Mouse (Mus musculus) cerebellum, adult 18-20 months (tissue): ENCODE measurements at regions not wholly inside any gene's neighbourhood (a gene's known extent, or its start where the extent isn't known, plus 50 kb on each side); places are given as distances from the start of the nearest gene placed in this dataset.
"Not testable (repeated sequence)": the region's sequence is repeated elsewhere in the genome, so short reads cannot be mapped to it uniquely, and the experiment has no call there.

ENCODE experiments used
- DNase-seq, 2 experiments: peaks; one replicate each; pipeline ENCODE4 v3.0.0; 2021

GRCm38 (mm10) chr14:53299735-53300134 is 804.2 kb upstream of the Olfr1507 start:
- not testable (repeated sequence) for DNase-seq

DNA sequence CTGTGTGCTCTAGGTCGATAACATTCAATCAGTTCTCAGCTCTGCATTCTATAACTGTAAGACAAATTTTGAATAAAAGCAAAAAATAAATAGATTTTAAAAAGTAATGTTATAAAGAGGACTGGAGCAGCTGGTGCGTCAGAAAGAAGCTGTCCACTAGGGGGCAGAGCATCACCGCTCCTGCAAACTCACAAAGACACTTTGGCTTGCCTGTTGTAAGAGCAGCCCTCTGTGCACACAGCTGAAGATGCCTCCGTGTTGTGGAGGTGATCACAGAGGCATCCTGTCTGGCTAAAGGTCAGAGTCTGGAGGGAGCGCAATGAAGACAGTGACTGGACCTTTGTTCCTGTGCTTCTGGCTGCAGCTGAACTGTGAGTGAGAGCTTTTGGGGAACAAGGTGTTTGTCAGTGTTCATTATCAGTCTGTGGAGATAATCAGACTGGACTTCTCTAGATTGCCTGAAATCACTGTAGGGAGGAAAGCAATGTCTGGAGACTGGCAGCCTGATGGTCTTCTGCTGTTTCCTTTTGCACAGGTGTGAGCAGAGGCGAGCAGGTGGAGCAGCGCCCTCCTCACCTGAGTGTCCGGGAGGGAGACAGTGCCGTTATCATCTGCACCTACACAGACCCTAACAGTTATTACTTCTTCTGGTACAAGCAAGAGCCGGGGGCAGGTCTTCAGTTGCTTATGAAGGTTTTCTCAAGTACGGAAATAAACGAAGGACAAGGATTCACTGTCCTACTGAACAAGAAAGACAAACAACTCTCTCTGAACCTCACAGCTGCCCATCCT is 788.0 kb upstream of the Olfr1507 start:
- not testable (repeated sequence) for DNase-seq

- not testable (repeated sequence) for DNase-seq
Observed at GRCm38 (mm10) chr14:53273218-53273617, 777.7 kb upstream of the Olfr1507 start.

GRCm38 (mm10) chr14:53267693-53268092 is 772.1 kb upstream of the Olfr1507 start:
- not testable (repeated sequence) for DNase-seq

DNA sequence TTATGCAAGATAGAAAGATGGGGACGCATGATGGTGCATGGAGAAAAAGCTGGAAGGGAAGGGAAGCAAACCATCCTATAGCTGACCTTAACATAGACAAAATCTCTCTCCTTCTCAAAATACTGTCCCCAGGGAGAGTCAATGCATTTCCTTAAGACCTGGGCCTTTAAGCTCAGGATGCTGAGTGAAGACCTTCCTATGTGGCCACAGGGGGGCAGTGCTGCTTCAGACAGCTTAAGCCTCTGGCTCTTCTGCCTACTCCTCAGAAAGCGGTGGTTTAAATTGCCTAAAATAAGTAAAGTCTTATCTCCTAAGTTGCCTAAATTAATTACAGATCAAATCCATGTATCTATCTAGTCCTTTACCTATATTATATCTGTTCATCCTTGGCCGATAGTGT is 760.4 kb upstream of the Olfr1507 start:
- not testable (repeated sequence) for DNase-seq

GRCm38 (mm10) chr14:53253470-53253869 is 757.9 kb upstream of the Olfr1507 start:
- DNase-seq: not testable (repeated sequence)

- not testable (repeated sequence) for DNase-seq
Observed at GRCm38 (mm10) chr14:53231142-53231541, 735.6 kb upstream of the Olfr1507 start.

- DNase-seq: not testable (repeated sequence)
Observed at GRCm38 (mm10) chr14:53224789-53225188, 729.2 kb upstream of the Olfr1507 start.

GRCm38 (mm10) chr14:53210554-53210953 is 715.0 kb upstream of the Olfr1507 start:
- not testable (repeated sequence) for DNase-seq

DNA sequence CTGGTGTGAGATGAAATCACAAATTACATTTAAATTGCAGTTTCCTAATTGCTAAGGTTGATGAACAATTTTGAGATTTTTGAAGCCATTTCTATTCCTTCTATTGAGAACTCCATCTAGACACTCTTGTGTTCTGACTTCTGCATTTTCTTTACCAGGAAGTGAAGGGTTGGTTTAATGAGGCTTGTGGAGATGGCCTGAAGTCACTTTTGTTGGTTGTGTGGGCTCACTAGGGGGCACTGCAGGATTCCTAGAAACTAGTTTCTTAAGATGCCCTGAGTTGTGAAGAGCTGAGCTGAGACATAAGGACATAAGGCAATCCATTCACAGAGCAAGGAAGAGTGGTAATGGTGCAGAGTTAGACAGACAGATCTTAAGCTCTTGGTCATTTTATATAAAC is 713.7 kb upstream of the Olfr1507 start:
- not testable (repeated sequence) for DNase-seq

DNA sequence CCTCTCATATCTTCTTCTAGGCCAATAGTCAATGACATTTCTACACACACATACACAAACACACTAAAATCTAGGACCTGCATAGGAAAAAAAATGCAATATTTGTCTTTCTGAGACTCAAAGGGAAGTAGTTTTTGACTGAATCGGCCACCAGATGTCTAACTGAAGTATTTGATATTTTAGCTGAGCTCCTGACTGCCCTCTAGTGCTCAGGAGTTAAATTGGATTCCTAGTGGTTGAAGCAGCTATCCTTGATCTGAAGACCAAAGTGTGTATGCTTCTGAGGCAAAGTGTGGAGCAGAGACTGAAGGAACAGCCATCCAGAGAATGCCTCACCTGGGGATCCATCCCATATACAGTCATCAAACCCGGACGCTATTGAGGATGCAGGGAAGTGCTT is 695.4 kb upstream of the Olfr1507 start:
- not testable (repeated sequence) for DNase-seq

DNA sequence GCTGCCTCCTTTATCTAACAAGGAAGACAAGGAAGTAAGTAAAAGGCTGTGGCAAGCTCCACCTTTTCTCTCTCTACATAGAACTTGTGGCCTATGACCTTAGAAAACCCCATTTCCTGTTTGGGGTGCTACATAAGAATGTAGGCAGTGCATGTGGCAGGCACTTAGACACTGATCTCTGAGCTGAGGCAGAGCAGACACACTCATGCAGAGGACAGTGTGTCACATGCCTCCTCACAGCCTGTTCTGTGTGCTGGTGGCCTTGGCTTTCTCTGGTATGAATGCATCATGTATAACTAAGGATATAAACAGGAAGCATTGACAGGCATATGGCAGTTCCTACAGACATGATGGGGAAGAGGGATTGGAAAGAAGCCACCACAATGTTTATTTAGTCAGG is 678.5 kb upstream of the Olfr1507 start:
- not testable (repeated sequence) for DNase-seq

DNA sequence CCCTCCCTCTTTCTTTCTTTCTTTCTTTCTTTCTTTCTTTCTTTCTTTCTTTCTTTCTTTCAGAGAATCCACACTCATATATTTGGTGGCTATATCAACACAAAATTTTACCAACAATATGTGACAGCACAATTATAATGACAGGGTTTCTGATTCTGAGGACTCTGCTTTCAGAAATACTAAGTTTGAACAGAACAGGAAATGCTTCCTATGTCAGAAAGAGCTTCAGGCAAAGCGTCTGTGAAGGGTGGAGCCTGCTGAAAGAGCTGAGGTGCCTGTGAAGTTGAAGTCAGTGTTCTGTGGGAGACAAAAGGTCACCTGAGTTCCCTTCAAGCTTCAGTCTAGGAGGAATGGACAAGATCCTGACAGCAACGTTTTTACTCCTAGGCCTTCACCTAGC is 670.8 kb upstream of the Olfr1507 start:
- not testable (repeated sequence) for DNase-seq

- not testable (repeated sequence) for DNase-seq
Observed at GRCm38 (mm10) chr14:53159012-53159411, 663.5 kb upstream of the Olfr1507 start.

GRCm38 (mm10) chr14:53134783-53135182 is 639.2 kb upstream of the Olfr1507 start:
- not testable (repeated sequence) for DNase-seq

- DNase-seq: peak in 1 of 2 experiments; percentile 2
Observed at GRCm38 (mm10) chr14:53132390-53132789, 636.8 kb upstream of the Olfr1507 start.

DNA sequence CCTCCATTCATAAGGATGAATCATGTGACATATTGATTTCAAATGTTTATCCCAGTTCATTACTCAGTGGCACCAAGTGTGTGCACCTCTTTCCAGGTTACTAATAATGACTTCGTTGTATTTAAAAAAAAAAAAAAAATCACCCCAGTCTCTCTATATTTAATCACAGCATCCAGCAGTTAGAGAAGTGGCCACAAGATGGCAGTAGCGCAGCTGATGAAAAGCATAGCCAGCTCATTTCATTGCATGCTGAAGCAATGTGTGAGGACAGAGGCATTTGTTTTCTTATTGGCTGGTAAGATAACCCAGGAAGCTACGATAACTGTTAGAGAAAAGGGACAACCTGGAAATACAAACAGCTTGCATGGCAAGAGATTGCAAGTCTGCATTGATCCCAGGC is 626.2 kb upstream of the Olfr1507 start:
- DNase-seq: peak; percentile 3 to 6

DNA sequence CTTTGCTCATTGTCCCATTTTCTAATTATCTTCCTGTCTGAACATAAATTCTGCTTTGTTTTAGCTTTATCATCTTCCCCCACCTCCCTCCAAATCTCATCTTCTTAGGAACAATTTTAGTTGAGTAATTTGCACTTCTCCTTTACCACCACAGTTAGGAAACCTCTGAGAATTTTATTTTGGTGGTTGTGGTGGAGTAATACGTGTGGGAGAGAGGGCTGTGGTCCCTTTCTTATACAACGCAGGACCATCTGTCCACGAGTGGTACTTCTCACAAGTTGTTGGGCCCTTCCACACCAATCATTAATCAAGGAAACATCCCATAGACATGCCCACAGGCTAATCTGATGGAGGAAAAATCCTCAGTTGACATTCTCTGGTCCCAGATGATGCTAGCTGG is 614.2 kb upstream of the Olfr1507 start:
- DNase-seq: not testable (repeated sequence)

- peak in 1 of 2 experiments; percentile 1 for DNase-seq
Observed at GRCm38 (mm10) chr14:53101362-53101761, 605.8 kb upstream of the Olfr1507 start.

DNA sequence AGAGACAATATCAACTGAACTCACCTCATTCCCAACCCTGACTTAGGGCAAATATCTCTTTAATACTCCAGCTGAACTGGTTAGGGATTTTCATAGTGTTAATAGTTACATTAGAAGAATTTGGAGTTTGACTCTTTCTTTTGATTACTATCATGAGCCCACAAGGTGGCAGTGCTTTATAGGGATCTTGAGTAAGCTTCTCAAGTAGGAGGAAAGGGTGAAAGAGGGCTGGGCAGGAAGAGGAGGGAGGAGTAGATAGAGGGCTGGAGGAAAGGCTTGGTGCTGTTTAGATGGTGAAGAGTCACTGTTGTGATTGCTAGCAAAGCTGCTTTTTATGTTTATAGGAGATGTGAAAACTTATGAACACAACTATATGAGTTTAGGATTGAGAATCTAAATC is 595.4 kb upstream of the Olfr1507 start:
- not testable (repeated sequence) for DNase-seq

DNA sequence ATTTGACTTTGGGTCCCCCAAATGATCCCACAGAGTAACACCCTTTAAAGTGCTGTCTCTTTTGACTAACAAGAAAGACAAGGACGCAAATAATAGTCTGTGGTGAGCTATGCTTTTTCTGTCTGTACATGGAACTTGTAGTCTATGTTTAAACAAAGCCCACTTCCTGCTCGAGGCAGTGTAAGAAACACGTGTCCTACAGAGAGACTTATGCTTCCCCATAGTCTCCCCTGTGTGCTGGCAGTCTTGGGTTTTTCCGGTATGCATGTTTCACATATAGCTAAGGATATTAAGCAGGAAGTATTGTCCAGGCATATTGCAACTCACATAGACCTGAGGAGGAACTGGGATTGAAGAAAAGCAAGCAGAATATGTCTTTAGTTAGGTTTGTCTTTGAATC is 586.3 kb upstream of the Olfr1507 start:
- not testable (repeated sequence) for DNase-seq

DNA sequence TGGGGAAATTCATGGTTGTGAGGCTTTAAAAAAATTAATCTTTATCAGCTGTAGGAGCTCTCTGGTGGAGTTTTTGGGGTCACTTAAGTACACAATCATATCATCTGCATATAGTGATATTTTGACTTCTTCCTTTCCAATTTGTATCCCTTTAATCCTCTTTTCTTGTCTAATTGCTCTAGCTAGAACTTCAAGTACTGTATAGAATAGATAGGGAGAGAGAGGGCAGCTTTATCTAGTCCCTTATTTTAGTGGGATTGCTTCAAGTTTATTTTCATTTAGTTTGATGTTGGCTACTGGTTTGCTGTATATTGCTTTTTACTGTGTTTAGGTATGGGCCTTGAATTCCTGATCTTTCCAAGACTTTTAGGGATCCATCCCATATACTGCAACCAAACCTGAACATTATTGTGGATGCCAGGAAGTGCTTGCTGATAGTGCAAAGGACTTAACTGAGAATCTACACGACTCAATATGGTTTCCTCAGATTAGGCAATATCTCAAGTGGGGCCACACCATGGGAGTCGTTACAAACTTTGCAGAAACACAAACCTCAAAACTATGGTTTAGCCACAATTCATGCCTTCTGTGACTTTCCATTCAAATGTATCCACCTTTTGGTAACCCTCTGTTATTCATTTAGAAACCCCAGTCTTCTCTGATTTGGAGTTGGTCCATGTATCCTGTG is 585.6 kb upstream of the Olfr1507 start:
- DNase-seq: not testable (repeated sequence)

GRCm38 (mm10) chr14:53080556-53080955 is 585.0 kb upstream of the Olfr1507 start:
- DNase-seq: not testable (repeated sequence)

DNA sequence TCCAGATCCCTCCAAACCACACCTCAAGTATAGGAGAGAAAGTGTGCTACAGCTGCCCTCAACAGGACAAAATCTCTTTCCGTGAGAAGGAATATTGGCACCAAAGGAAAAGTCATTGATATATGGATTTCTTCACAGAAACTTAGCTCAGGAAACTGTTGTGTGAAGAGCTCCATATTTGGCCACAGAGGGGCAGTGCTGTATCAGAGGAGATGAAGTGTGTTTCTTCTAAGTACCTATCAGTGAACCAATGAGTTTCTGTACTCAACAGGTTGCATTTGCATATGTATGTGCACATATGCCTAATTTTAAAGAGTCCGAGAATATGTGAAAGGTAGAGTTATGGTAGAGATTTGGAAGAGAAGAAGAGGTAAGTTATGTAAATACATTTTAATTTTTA is 580.4 kb upstream of the Olfr1507 start:
- DNase-seq: not testable (repeated sequence)
